Mouse (Mus musculus): ENCODE data around the gene AC153137.1. TPM values are rescaled to one million over a fixed set of nuclear protein-coding genes. Genes with fewer than 3 reads are reported as not detected.
"Not testable (repeated sequence)": the region's sequence is repeated elsewhere in the genome, so short reads cannot be mapped to it uniquely, and the experiment has no call there.

Gene AC153137.1
- polyA plus RNA-seq (2012): not detected in 2 replicates

DNA sequence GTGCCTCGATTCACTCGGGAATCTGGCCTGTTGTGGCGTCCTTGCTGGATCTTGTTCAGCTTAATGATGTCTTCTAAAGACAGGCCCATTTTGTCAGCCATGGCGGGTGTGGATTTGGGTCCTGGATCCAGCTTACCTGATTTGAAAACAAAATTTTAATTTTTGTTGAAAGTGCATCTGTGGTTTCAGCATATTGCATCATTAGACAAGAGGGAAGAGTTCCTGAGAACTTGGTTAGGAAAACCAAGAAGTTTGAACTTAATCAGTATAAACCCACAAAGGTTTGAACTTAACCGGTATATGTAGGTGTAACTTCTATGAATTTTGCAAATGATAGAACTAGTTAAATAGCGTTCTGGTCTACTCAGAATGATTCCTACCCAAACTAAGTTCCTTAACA is at the start of gene AC153137.1:
Gene AC153137.1 (minus strand): TSS at position 101 of the 400 bp plus-strand sequence.
- not testable (repeated sequence) for TF ChIP-seq GATA1 (IDR thresholded peaks at IDR 0.05; ENCODE audit: low read length)

DNA sequence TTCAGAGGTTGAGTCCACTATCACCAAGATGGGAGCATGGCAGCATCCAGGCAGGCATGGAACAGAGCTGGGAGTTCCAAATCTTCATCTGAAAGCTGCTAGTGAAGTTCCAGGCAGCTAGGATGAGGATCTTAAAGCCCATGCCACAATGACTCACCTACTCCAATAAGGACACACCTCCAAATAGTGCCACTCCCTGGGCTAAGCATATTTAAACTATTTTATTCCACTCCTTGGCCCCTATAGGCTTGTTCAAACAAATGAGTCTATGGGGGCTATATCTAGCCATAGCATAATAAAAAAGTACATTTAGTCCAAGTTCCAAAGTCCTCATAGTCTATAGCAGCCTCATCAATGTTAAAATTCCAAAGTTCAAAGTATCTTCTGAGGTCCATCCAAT is 45.4 kb upstream of the AC153137.1 start:
- no peak for TF ChIP-seq GATA1 (IDR thresholded peaks at IDR 0.05; ENCODE audit: low read length)

DNA sequence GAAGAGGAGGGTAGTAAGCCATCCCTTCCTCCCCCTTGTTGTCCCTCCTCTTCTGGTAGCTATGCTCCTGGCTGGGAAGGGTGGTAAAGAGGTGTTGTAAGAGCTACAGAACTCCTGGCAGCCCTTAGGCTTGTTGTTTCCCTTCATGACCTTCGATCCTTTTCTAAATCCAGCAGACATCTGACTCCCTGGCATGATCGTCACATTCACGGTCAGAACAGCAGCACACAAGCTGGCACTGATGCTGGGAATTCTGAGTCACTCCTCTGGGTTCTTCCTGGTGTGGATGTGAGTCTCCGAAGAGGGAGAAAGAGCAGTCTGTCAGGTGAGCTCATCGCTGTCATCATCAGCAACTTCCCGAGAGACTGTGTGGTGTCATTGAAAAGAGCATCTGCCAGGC is 41.5 kb upstream of the AC153137.1 start:
- no peak for TF ChIP-seq GATA1 (IDR thresholded peaks at IDR 0.05; ENCODE audit: low read length)

- TF ChIP-seq GATA1 (IDR thresholded peaks at IDR 0.05; ENCODE audit: low read length): no peak
Observed at GRCm38 (mm10) chr1:31017377-31017776, 39.6 kb upstream of the AC153137.1 start.

GRCm38 (mm10) chr1:31016068-31016467 is 38.3 kb upstream of the AC153137.1 start:
- TF ChIP-seq GATA1 (IDR thresholded peaks at IDR 0.05; ENCODE audit: low read length): no peak

GRCm38 (mm10) chr1:31015261-31015660 is 37.5 kb upstream of the AC153137.1 start:
- TF ChIP-seq GATA1 (IDR thresholded peaks at IDR 0.05; ENCODE audit: low read length): no peak

GRCm38 (mm10) chr1:30951795-30952194 is 26.0 kb downstream of the AC153137.1 start:
- no peak for TF ChIP-seq GATA1 (IDR thresholded peaks at IDR 0.05; ENCODE audit: low read length)

GRCm38 (mm10) chr1:30950456-30950835 is 27.3 kb downstream of the AC153137.1 start:
- TF ChIP-seq GATA1 (IDR thresholded peaks at IDR 0.05; ENCODE audit: low read length): no peak

DNA sequence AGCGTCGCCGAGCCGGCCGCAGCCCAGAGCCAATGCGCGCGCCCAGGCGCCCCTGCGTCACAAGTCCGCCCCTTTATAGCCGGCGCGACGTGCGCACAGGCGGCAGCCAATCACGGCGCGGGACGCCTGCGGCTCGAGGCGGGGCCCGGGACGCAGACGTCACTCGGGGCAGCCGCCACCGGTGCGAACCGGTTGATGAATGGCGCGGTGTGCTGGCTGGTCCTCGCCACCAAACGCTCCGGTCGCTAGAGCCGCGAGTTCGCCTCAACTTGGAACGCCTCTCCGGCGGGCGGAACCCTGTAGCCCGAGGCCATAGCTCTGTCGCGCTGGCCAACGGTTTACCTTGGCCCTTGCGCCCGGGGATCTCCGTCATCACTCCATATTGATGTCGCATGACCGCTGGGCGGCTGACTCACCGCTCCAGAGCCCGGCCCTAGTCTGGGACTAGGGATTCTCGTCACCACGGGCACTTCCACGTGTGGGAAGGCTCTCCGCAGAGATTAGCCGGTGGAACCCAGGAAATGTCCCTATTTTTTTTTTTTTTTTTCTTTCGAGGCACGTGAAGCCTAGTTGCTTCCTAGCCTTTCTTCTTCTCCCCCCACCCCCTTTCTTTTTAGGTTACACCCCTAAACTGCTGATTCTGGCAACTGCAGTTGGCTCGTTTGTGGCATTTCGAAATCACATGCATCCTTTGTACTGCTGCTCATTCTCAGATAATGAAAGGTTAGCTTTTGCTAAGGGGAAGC is 27.9 kb downstream of the AC153137.1 start:
- no peak for TF ChIP-seq GATA1 (IDR thresholded peaks at IDR 0.05; ENCODE audit: low read length)

DNA sequence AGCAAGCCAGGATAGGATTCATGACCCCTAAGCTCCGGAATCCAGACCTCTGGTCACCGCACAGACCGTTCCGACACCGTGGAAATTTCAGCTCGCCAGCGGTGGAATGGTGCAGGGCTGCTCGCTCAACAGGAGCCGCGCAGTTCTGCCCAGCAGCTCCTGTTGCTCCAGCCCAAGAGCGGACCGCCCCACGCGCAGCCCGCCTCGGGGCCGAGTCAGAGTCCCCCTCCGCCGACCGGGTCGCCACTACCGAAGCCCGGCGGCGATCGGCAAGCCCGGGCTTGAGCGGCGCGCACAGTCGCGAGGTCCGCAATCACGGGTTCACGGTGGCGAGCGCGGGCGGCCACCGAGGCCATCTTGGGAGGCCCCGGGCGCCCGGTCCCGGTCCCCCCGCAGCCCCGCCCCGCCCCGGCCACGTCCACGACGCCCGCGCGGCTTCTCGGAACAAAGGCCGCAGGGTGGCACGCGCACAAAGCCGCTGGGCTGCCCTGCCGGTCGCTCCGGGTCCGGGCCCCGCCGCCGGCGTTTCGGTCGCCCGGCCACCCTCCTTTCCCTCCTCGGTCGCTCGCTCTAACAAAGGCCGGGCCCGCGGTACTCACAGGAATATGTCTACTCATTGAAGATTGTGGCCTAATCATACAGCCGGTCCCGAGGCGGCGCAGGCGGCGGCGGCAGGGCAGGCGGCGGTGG is 28.7 kb downstream of the AC153137.1 start:
- TF ChIP-seq GATA1 (IDR thresholded peaks at IDR 0.05; ENCODE audit: low read length): no peak

- TF ChIP-seq GATA1 (IDR thresholded peaks at IDR 0.05; ENCODE audit: low read length): no peak
Observed at GRCm38 (mm10) chr1:30948361-30948949, 29.3 kb downstream of the AC153137.1 start.

DNA sequence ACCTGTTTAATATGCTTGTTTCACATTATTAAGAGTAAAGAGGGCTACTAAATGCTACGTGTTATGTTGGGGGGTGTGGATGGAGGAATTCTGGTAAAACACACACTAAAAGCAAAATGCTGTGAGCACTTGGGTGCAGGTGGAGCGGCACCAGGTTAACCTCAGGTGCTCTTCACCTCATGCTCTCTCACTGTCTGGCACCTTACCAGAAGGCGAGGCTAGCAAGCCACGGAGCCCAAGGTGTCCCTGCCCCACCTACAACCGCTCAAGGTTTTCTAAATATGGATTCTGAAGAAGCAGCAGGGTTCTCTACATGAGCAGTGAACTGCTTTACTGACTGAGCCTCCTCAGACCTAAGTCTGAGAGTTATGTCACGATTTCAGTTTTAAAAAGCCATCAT is 32.6 kb downstream of the AC153137.1 start:
- no peak for TF ChIP-seq GATA1 (IDR thresholded peaks at IDR 0.05; ENCODE audit: low read length)

GRCm38 (mm10) chr1:30940571-30940970 is 37.2 kb downstream of the AC153137.1 start:
- TF ChIP-seq GATA1 (IDR thresholded peaks at IDR 0.05; ENCODE audit: low read length): no peak

DNA sequence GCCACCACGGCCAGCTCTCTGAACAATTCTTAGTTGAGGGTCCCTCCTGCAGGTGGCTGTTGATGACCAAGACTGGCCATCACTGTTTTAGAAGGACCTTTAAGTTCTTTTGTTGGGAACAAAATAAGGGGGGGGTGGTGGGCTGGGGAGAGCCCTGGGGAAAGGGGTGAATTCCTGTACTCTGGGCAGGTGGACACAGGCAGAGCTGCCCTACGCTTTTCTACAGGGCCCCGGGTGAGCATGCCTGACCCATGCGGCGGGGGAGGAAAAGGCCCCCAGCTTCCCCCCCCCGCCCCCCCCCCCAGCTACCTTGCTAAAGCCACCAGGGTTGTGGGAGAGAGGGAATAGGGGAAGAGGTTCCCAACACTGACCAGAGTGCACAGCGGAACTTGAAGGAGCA is 39.4 kb downstream of the AC153137.1 start:
- no peak for TF ChIP-seq GATA1 (IDR thresholded peaks at IDR 0.05; ENCODE audit: low read length)

DNA sequence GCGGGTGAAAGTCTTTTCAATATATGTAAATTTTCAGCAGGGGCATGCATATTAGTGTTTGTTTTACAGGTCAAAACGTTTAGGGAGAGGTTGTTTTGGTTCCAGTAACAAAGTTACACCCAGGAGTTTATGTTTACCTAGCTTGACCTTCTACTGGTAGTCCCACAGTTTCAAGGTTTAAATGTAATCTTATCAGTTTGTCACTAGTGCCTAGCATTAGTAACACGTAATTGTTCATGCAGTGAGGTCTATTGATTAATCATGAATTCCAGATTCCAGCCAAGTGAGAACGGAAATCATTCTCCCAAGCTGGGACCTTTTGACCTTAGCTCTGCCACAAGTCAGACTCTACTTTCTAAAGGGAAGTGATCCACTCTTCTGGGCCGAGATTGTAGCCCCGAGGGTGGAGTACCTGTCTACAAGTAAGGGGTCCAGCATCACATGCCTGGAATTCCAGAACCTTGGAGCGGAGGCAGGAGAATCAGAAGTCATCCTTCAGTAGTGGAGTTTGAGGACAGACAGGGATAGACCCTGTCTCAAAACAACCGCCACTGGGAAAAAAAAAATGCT is 40.3 kb downstream of the AC153137.1 start:
- no peak for TF ChIP-seq GATA1 (IDR thresholded peaks at IDR 0.05; ENCODE audit: low read length)

GRCm38 (mm10) chr1:30936488-30936887 is 41.3 kb downstream of the AC153137.1 start:
- no peak for TF ChIP-seq GATA1 (IDR thresholded peaks at IDR 0.05; ENCODE audit: low read length)
